26 mouse cellular contexts compared by ENCODE assay signal in the genomic region with DNA sequence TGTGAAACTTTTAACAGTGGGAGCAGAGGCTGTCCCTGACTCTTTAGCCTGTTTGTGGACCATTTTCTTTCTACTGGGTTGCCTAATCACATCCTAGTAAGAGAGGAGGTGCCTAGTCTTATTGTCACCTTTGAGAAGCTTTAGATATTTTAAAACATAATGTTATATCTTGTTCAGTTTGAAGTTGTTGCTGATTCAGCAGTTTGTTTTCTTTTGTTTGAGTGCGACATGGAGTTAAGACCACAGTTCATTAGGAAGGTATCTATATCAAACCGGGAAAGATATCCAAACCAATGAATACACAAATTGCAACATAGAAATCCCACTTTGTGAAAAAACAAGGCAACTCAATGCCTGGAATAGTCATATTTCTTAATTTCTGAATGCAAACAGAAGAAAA.
"Had no signal": no experiment of that assay in that cellular context is flagged by ENCODE, and none has a peak within 500 bp of the region (broad histone marks: within the 10 kb centered on the region; RNA-seq: fewer than 3 reads in every experiment).

No protein-coding gene starts in this region.

- H3K4me1 ChIP-seq: embryonic facial prominence, embryonic 10.5 days; embryonic facial prominence, embryonic 12.5 days; embryonic facial prominence, embryonic 13.5 days; embryonic facial prominence, embryonic 15.5 days; forebrain, embryonic 10.5 days; forebrain, embryonic 12.5 days; forebrain, embryonic 13.5 days; forebrain, embryonic 15.5 days had no signal

- DNase-seq: cerebellum, adult 9-10 months; cerebellum, adult 9-11 months; cerebellum, postnatal 10 days; cerebellum, postnatal 14 days; cerebellum, postnatal 25 days; cerebellum, postnatal 36 days; embryo, embryonic 11 days; forebrain, postnatal 0 days; gastrocnemius, adult 2 months; gastrocnemius, postnatal 10 days; gastrocnemius, postnatal 14 days; gastrocnemius, postnatal 25 days; gastrocnemius, postnatal 36 days; heart, adult 18-20 months; heart, adult 2 months had no signal

- H3K27ac ChIP-seq: embryonic facial prominence, embryonic 10.5 days; embryonic facial prominence, embryonic 12.5 days; embryonic facial prominence, embryonic 13.5 days; embryonic facial prominence, embryonic 15.5 days; forebrain, embryonic 10.5 days; forebrain, embryonic 12.5 days; forebrain, embryonic 13.5 days; forebrain, embryonic 15.5 days; gastrocnemius, adult 2 months; heart, adult 2 months had no signal

- H3K36me3 ChIP-seq: embryonic facial prominence, embryonic 10.5 days; embryonic facial prominence, embryonic 12.5 days; embryonic facial prominence, embryonic 13.5 days; embryonic facial prominence, embryonic 15.5 days; forebrain, embryonic 10.5 days; forebrain, embryonic 12.5 days; forebrain, embryonic 15.5 days had no signal

- ATAC-seq: forebrain, embryonic 13.5 days; forebrain, embryonic 14.5 days; forebrain, embryonic 15.5 days; forebrain, embryonic 16.5 days; forebrain, postnatal 0 days had no signal

- H3K27me3 ChIP-seq: embryonic facial prominence, embryonic 12.5 days; embryonic facial prominence, embryonic 13.5 days; embryonic facial prominence, embryonic 15.5 days; forebrain, embryonic 12.5 days; forebrain, embryonic 13.5 days; forebrain, embryonic 15.5 days had no signal

- H3K4me2 ChIP-seq: embryonic facial prominence, embryonic 12.5 days; embryonic facial prominence, embryonic 13.5 days; embryonic facial prominence, embryonic 15.5 days; forebrain, embryonic 12.5 days; forebrain, embryonic 13.5 days; forebrain, embryonic 15.5 days had no signal

- H3K9ac ChIP-seq: embryonic facial prominence, embryonic 12.5 days; embryonic facial prominence, embryonic 13.5 days; embryonic facial prominence, embryonic 15.5 days; forebrain, embryonic 12.5 days; forebrain, embryonic 13.5 days; forebrain, embryonic 15.5 days; forebrain, postnatal 0 days had no signal

- H3K4me3 ChIP-seq: embryonic facial prominence, embryonic 10.5 days; embryonic facial prominence, embryonic 12.5 days; embryonic facial prominence, embryonic 13.5 days; embryonic facial prominence, embryonic 15.5 days; erythroblast, embryonic 14.5 days; forebrain, embryonic 10.5 days; forebrain, embryonic 12.5 days; forebrain, embryonic 13.5 days; forebrain, embryonic 15.5 days; gastrocnemius, adult 2 months; heart, adult 2 months had no signal

- H3K9me3 ChIP-seq: embryonic facial prominence, embryonic 10.5 days; embryonic facial prominence, embryonic 12.5 days; embryonic facial prominence, embryonic 13.5 days; embryonic facial prominence, embryonic 15.5 days; forebrain, embryonic 10.5 days; forebrain, embryonic 12.5 days; forebrain, embryonic 13.5 days; forebrain, embryonic 15.5 days had no signal
